Mouse (Mus musculus) kidney, embryonic 15.5 days (tissue): ENCODE measurements around the gene Gm43720. TPM values are rescaled to one million over a fixed set of nuclear protein-coding genes. Genes with fewer than 3 reads are reported as not detected.

ENCODE experiments used
- ATAC-seq: fragments of 200-750 bp; cut with Nextera tagmentation; replicated peaks from 2 replicates; pipeline ENCODE4 v1.8.0; 2017; ENCODE audit warnings: moderate TSS enrichment; ENCODE audit not compliant: low FRiP score
- H3K27ac ChIP-seq: fragments of 300-500 bp; sonication (generic); 2 replicates; pipeline ENCODE4 v1.5.1; 2015; ENCODE audit warnings: mild to moderate bottlenecking, inconsistent platforms
- H3K27me3 ChIP-seq: fragments of 300-500 bp; sonication (generic); 2 replicates; pipeline ENCODE4 v1.6.1; 2015; ENCODE audit warnings: inconsistent platforms
- H3K36me3 ChIP-seq: fragments of 300-500 bp; sonication (generic); 2 replicates; pipeline ENCODE4 v1.6.1; 2015; ENCODE audit warnings: inconsistent platforms
- H3K4me1 ChIP-seq: fragments of 300-500 bp; sonication (generic); 2 replicates; pipeline ENCODE4 v1.6.1; 2015; ENCODE audit warnings: inconsistent platforms
- H3K4me2 ChIP-seq: fragments of 300-500 bp; sonication (generic); 2 replicates; pipeline ENCODE4 v1.6.1; 2015; ENCODE audit warnings: moderate library complexity, mild to moderate bottlenecking, inconsistent platforms
- H3K4me3 ChIP-seq: fragments of 300-500 bp; sonication (generic); replicated peaks from 2 replicates; pipeline ENCODE4 v1.5.1; 2015; ENCODE audit warnings: mild to moderate bottlenecking, inconsistent platforms
- H3K9ac ChIP-seq: fragments of 300-500 bp; sonication (generic); 2 replicates; pipeline ENCODE4 v1.6.1; 2015; ENCODE audit warnings: mild to moderate bottlenecking, inconsistent platforms
- H3K9me3 ChIP-seq: fragments of 300-500 bp; sonication (generic); replicated peaks from 2 replicates; pipeline ENCODE4 v1.6.1; 2016; ENCODE audit warnings: inconsistent platforms
- WGBS: fragments of 180-500 bp; shearing (Covaris S2); methylation state at CpG from one replicate; pipeline ENCODE4 v1.1.7; 2015; ENCODE audit warnings: mixed read lengths; 5-methylcytosine and 5-hydroxymethylcytosine counted together
- polyA plus RNA-seq: library from polyadenylated mRNA; unstranded; fragments of >200 nt; fragmentation: Nextera tagmentation; extraction: Ambion mirVana; gene quantifications from 2 replicates; pipeline ENCODE4 v1.2.1, GENCODE M21; 2015

Gene Gm43720
- polyA plus RNA-seq, 1 experiment from 2014 or later: 0.08 TPM

DNA sequence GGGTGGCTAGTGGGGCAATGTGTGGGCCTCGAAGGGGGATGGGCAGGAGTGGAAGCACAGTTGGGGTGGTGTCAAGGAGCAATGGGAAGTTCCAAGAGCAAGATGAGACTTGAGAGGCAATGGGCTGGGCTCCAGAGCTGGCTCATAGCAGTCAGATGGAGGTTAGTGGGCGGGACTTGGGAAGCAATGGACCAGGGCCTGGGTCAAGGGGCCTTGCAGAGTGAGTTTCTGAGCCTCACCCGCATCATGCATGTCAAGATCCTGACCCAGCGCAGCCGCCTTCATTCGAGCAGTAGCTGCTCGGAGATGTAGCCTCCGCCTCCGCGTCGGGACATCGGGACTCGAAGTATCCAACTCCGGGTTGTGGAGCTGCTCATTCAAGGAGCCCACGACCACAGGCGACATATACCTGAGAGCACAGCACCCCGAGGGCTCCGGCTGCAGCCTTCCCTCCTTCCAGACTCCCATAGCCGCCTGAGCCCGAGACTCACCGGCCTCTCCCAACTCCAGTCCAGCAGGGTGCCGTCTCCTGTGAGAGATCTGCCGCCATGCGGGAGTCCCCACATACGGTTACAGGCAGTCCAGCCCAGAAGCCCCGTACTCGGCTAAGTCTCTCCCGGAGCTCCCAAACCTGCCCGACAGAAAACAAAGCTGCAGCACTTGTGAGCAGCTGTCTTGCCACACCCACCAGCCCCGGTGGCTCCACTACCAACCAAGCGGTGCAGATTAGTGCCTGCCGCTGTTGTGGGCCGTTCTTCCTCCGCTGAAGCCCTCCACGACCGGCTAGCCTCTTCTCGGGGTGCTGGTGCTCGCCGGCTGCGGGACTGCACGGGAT is 4.3 kb downstream of the Gm43720 start:
- Histone ChIP-seq H3K9ac (peak overlapping the region; percentile 42), H3K9me3 (peaks cover 2% of the 10 kb centered on the region; the same call in 1 of the 2 replicates), H3K27ac (peak overlapping the region; percentile 59), H3K27me3 (no peaks in the 10 kb centered on the region), H3K4me1 (peaks cover 59% of the 10 kb centered on the region), H3K4me2 (peak overlapping the region; percentile 59), H3K36me3 (peaks cover 17% of the 10 kb centered on the region), H3K4me3 (peak overlapping the region; percentile 24)
- 0 out of 2 replicates have a peak, but pooled peaks have one; percentile 10 for ATAC-seq
- WGBS: 21% methylated on average over 41 of the region's 41 CpGs

DNA sequence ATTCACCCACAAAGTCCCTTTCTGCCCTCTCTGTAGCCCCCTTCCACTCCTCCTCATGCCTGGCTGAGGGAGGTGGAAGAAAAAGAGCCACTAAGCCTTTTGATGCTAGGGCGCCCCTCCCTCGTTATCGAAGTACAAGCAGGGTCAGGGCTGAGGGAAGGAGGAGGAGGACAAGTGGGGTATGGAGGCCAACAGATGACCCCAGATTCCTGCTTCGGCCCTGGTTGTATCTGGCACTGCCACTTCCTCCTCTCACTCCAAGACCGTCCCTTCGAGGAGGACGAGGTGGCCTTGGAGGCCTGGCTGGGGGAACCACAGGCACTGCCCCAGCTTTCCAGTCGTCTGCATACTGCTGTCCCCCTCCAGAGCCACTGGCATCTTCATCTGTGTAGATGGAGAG is 5.6 kb downstream of the Gm43720 start:
- 72% methylated on average over 8 of the region's 8 CpGs for WGBS
- peaks cover 52% of the 10 kb centered on the region for H3K4me1 ChIP-seq

DNA sequence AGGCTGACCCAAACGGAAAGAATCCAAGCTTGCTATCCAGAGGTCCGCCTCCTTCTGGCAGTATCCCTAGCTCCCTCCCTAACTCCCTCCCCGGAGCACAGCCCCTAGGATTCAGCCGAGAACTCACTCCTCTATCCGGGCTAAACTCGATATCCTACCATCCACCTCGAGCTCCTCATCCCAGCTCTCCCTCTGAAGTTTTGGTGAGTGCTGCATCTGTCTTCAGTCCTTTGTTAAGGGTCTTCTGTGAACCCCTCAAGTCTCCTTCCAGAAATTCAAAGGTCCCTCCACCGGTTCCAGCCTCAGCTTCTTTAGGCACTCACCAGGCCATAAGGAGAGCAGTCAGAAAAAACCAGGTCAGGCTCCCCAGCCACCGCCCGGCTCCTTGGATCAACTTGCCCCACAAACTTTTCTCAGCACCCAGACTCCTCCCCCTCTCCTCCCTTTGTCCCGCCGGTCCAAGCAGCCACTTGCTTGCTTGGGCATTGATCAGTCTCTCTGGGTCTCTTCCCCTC is 7.3 kb downstream of the Gm43720 start, which contains the start of gene Gal3st4:
Gal3st4 (minus strand) TSS at position 432 of the 515 bp plus-strand sequence.
- peak within 1 kb of the TSS; percentile 52 for H3K4me2 ChIP-seq
- no peaks in the 10 kb centered on the region for H3K27me3 ChIP-seq
- 0 out of 2 replicates have a peak, but pooled peaks have one; percentile 34 for ATAC-seq
- peak within 1 kb of the TSS; percentile 77 for H3K27ac ChIP-seq
- WGBS: 3% methylated on average over 12 of the region's 12 CpGs
- peaks cover 14% of the 10 kb centered on the region for H3K36me3 ChIP-seq
- H3K9me3 ChIP-seq: no peaks in the 10 kb centered on the region
- peaks cover 39% of the 10 kb centered on the region for H3K4me1 ChIP-seq
- H3K9ac ChIP-seq: peak within 1 kb of the TSS; percentile 23
- H3K4me3 ChIP-seq: peak within 1 kb of the TSS; percentile 30

More for the DNA sequence above, 5.6 kb downstream of the Gm43720 start:
- H3K27ac ChIP-seq: no peak overlapping the region
- H3K9ac ChIP-seq: no peak overlapping the region
- no peak overlapping the region for H3K4me3 ChIP-seq
- no peak for ATAC-seq
- peaks cover 17% of the 10 kb centered on the region for H3K36me3 ChIP-seq
- no peak overlapping the region for H3K4me2 ChIP-seq
- no peaks in the 10 kb centered on the region for H3K9me3 ChIP-seq
- H3K27me3 ChIP-seq: no peaks in the 10 kb centered on the region

DNA sequence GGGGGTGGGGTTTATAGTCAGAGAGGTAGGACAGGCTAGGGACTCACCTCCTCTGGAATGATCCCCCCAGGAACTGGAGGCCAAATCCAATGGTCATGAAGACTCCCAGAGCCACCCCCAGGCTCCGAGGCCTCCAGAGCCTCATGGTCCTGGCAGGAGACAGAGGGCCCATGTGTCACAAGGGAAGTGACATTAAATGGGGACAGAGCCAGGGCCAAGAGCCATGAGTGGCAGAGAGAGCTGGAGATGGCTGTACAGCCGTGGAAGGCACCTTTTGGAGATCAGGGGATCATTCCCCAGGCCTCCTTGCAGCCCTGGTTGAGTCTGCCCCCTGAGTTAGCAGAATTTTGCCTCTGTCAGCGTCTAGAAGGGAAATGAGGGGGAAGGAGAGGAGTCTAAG is 8.5 kb downstream of the Gm43720 start:
- no peak for ATAC-seq
- Histone ChIP-seq H3K9me3 (no peaks in the 10 kb centered on the region), H3K9ac (no peak overlapping the region), H3K4me2 (no peak overlapping the region), H3K4me3 (no peak overlapping the region), H3K27ac (no peak overlapping the region), H3K36me3 (peaks cover 9% of the 10 kb centered on the region), H3K4me1 (peaks cover 32% of the 10 kb centered on the region), H3K27me3 (no peaks in the 10 kb centered on the region)
- WGBS: 45% methylated on average over 3 of the region's 3 CpGs

DNA sequence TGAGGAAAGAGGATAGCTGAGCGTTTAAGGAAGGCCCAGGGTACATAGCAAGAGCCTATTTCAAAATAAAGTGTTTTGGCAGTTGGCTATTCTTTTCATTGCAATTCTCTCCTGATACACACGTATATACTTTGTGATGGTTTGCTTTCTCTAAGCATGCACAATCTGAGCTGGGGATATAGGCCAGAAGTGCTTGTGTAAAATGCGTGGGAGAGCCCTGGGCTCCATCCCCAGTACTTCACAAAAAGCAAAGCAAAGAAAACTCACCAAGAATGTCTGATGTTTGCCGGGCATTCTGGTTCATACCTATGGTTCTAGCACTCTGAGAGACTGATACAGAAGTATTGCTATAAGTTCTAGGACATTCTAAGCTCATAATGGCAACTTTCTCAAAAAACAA is 10.8 kb downstream of the Gm43720 start:
- H3K4me3 ChIP-seq: no peak overlapping the region
- no peaks in the 10 kb centered on the region for H3K27me3 ChIP-seq
- H3K4me2 ChIP-seq: no peak overlapping the region
- H3K9me3 ChIP-seq: no peaks in the 10 kb centered on the region
- WGBS: 78% methylated on average over 4 of the region's 4 CpGs
- H3K4me1 ChIP-seq: peaks cover 25% of the 10 kb centered on the region
- H3K27ac ChIP-seq: no peak overlapping the region
- H3K36me3 ChIP-seq: peaks cover 12% of the 10 kb centered on the region
- H3K9ac ChIP-seq: no peak overlapping the region
- ATAC-seq: no peak

DNA sequence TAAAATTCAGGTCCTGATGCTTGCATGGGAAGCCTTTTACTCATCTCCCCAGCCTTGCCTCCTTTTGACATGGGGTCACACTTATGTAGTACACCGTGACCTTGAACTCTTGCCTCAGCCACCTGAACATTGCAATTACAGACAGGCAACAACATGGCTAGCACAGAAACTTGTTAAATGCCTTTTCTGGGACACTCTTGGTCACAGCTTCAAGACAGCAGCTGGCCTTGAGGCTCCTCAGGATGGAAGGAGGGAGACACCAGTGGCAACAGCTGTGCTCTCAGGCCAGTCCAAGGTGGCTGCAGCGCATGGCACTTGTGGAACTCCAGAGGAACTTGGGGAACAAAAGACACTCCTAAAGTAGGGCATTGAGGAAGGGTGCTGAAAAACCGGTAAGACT is 12.6 kb downstream of the Gm43720 start:
- Histone ChIP-seq H3K36me3 (peaks cover 15% of the 10 kb centered on the region), H3K4me1 (peaks cover 25% of the 10 kb centered on the region), H3K27me3 (no peaks in the 10 kb centered on the region), H3K27ac (no peak overlapping the region), H3K4me3 (no peak overlapping the region), H3K4me2 (no peak overlapping the region), H3K9me3 (no peaks in the 10 kb centered on the region), H3K9ac (no peak overlapping the region)
- no peak for ATAC-seq
- WGBS: 89% methylated on average over 3 of the region's 3 CpGs

DNA sequence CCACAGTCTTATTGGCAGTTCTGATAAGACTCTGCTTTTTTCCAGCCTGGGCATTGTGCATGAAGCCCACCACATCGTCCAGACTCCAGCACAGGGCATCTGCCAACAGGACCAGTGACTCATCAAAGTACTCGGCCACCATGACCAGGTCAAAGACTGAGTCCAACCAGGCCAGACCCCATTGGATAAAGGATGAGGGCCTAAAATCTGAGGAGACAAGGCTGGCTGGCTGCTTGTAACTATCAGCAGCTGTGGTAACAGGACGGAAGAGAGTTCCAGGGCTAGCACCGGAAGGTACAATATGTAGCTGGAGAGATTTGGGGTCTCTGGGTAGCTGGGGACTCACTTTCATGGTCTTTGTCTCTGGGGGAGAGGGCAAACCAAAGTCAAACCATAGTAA is 14.0 kb downstream of the Gm43720 start:
- H3K36me3 ChIP-seq: peaks cover 29% of the 10 kb centered on the region
- no peak for ATAC-seq
- H3K4me1 ChIP-seq: peaks cover 28% of the 10 kb centered on the region
- no peak overlapping the region for H3K4me3 ChIP-seq
- H3K9me3 ChIP-seq: no peaks in the 10 kb centered on the region
- no peak overlapping the region for H3K4me2 ChIP-seq
- H3K9ac ChIP-seq: no peak overlapping the region
- H3K27ac ChIP-seq: no peak overlapping the region
- 96% methylated on average over 4 of the region's 4 CpGs for WGBS
- no peaks in the 10 kb centered on the region for H3K27me3 ChIP-seq

DNA sequence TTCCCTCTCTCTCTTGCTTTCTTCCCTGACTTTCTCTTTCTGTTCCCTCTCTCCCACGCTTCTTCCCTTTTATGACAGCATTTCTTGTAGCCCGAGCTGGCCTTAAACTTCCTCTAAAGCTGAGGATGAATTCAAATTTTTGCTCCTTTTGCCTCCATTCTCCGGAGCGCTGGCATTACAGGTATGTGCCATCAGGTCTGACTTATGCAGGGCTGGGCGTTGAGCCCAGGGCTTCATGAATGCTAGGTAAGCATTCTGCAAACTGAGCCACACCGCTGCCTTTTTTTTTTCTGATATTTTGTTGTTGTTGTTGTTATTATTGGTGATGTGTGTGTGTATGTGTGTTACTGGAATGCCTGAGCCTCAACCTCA is 15.6 kb downstream of the Gm43720 start:
- Histone ChIP-seq H3K27ac (peak overlapping the region; percentile 82), H3K9ac (peak overlapping the region; percentile 92), H3K4me3 (peak overlapping the region; percentile 79), H3K4me1 (peaks cover 31% of the 10 kb centered on the region), H3K9me3 (no peaks in the 10 kb centered on the region), H3K36me3 (peaks cover 44% of the 10 kb centered on the region), H3K27me3 (no peaks in the 10 kb centered on the region), H3K4me2 (peak overlapping the region; percentile 85)
- WGBS: 10% methylated on average over 6 of the region's 6 CpGs
- ATAC-seq: no peak

DNA sequence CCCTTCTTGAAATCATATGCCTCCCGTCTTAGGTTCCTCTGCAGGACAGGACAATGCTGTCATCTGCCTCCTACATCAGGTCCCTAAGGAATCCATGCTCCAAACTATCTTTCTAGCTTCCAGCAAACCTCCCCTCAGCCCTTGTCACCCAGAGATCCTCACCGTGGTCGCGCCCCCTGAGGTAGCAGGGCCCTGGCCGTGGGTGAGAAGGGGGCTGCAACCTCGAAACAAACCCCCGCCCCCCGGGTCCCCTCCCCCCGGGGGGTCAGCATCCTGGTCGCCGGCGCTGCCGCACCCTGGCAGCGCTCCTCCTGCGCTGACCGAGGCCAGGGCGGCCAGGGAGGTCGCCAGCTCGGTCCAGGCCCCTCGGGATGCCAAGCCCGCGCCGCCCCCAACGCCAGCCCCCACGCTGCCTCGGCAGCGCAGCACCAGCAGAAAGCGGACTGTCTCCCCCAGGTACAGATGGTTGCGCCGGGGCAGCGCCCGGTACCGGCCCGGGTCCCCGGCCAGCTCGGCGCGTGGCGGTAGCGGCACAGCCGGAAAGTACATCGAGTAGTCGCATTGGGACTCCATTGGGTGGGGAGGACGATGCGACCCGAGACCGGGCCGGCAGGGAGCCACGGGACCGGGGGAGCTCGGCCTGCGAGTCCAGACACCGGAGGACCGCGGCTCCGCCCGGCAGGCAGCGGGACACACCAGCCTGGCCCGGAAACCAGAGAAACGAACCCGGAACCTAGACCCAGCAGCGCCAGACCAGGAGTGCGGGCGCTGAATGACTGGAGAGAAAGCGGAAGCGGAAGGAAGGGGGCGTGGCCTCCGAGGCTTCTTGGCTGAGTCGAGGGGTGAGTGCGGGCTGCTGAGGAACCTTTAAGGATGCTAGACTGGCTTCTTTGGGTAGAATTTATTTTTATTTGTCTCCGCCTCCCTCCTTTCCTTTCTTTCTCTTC is 16.2 kb downstream of the Gm43720 start, which contains the start of gene BC037034:
BC037034 (minus strand) TSS at position 774 of the 947 bp plus-strand sequence.
- Histone ChIP-seq H3K36me3 (peaks cover 51% of the 10 kb centered on the region), H3K27ac (peak within 1 kb of the TSS; percentile 82), H3K9me3 (no peaks in the 10 kb centered on the region), H3K9ac (peak within 1 kb of the TSS; percentile 92), H3K4me1 (peaks cover 37% of the 10 kb centered on the region), H3K4me2 (peak within 1 kb of the TSS; percentile 85), H3K27me3 (no peaks in the 10 kb centered on the region), H3K4me3 (peak within 1 kb of the TSS; percentile 79)
- peak; percentile 92 for ATAC-seq
- under 1% methylated on average over 64 of the region's 71 CpGs for WGBS

DNA sequence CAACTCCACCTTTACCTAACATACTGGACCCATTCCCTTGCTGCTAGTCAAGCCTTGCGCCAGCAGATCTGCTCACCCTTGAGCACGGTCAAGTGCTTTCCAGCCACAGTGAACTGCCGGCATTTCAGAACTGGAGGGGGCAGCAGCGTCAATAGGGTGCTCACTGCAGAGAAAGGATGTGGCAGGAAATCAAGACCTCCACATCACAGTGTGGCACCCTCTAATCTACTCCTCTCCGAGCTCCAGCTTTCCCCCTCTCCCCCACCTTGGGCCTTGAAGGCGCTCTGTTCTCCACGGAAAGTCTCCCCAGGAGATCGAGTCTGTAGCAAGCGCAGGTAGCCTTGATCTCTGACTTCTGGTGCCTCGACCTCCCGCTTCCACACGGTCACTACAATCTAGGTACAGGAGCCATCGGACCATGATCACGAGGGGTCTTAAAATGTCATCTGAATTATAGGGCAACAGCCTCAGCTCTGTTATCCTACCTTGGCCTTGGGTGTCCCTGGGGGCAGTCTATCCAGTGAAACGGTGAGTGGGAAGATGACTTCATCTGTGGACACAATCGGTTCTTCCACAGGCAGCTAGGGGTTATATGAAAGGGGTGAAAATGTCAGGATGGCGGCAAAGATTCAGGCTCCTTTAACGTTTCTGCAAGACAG is 17.0 kb downstream of the Gm43720 start:
- H3K4me2 ChIP-seq: peak overlapping the region; percentile 85
- no peak for ATAC-seq
- H3K27me3 ChIP-seq: no peaks in the 10 kb centered on the region

DNA sequence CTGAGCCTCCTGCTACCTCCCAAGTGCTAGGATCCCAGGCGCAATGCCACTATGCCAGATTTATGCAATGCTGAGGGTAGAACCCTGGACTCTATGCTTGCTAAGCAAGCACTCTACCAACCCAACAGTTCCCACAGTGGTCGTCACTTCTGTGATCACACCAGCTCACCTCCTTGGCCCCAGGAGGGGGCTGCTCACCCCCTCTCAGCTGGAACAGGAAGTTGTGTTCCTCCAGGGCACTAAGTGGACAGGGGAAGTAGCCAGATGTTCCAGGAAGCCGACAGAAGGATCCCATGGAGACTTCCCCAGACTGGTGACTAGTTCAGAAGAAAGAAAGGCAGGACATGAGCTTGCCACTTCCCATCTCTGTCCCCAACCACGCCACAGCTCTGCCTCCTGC is 17.8 kb downstream of the Gm43720 start:
- ATAC-seq: no peak
- Histone ChIP-seq H3K4me1 (peaks cover 37% of the 10 kb centered on the region), H3K4me3 (0 out of 2 replicates have a peak overlapping the region, but pooled peaks have one; percentile 79), H3K36me3 (peaks cover 60% of the 10 kb centered on the region), H3K27me3 (no peaks in the 10 kb centered on the region), H3K4me2 (peak overlapping the region; percentile 85), H3K27ac (no peak overlapping the region), H3K9ac (no peak overlapping the region), H3K9me3 (no peaks in the 10 kb centered on the region)
- 72% methylated on average over 4 of the region's 4 CpGs for WGBS

More for the DNA sequence above, 17.0 kb downstream of the Gm43720 start:
- Histone ChIP-seq H3K36me3 (peaks cover 58% of the 10 kb centered on the region), H3K27ac (no peak overlapping the region), H3K4me3 (peak overlapping the region; percentile 79), H3K4me1 (peaks cover 37% of the 10 kb centered on the region), H3K9me3 (no peaks in the 10 kb centered on the region), H3K9ac (peak overlapping the region; percentile 92)
- WGBS: 58% methylated on average over 18 of the region's 18 CpGs
